Mouse (Mus musculus) gastrocnemius, postnatal 14 days (tissue): ENCODE measurements around the gene Spag17. TPM values are rescaled to one million over a fixed set of nuclear protein-coding genes. Genes with fewer than 3 reads are reported as not detected.

ENCODE experiments used
- DNase-seq: peaks from one replicate; pipeline ENCODE4 v3.0.0; 2021; ENCODE audit warnings: mixed read lengths
- intact Hi-C: fragments of 180-260 bp; cut with DNase I; formaldehyde crosslinking; loops from one replicate; pipeline ENCODE4 v1.15.1; 2025; ENCODE audit warnings: low total_unique reads
- total RNA-seq, 2 experiments: library from RNA; stranded (reverse); gene quantifications; 2 replicates each; pipeline ENCODE4 v1.2.3; 2021

The Spag17 gene
- total RNA-seq, 2 experiments from 2014 or later: not detected

DNA sequence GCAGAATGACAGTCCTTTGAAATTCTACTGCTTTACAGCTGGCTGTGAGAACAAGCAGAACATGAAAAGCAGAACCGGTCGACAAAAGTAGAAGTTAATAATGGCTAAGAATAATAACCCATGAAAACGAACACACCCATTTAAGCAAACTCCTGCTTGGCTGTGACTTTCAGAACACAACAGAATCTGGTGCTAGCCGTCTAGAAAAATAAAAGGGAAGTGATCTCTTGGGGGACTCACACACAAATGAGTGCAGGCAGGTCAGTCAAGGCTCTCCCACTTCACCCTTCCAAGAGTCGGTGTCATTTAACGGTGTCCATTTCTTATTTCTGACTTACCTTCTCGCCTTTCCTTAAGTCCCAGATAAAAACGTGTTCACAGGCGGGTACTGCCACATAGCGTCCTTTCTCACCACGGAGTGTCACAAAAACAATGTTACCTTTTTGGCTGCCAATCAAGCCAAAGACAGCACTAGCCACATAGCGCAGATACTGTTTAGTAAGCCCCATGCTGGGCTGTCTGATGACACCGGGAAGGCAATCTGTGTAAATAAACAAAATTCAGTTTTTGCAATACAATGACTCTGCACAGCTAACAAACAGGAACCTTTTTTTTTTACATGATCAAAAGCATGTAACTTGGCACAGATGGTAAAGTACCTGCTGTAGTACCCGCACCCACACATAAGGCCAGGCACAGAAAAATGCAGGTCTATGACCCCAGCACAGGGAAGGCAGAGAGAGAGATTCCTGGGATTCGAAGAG is 275.7 kb downstream of the Spag17 start:
- intact Hi-C loops: no loop called here
- DNase-seq: no peak

DNA sequence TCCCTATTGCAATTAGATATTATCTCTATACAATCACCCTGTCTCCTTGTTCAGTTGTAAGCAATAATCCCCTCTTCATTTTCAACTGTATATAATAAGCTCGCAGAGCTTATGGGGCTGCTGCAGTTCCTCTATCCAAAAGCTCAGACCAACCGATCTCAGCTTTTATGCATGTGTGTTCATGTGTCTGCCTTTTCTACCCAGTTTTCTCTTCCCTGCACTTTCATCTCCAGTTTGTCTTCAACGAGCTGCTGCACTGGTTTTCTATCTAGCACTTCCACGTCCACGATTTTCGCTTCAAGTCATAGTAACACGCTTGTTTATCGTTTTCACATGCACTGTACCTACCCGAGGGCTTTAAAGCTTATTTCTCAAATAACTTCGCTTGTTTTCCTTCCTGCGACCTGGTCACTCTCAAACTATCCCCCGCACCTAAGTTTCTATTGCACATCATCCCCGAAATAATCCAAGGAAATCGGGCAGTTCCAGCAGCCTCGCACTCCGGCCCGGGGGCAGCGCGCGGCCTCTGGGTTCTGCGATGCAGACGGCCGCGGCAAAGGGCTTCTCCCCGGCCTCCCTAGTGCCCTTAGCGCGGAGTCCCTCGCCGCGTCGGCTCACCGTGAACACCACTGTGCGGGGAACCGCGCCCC is 276.6 kb downstream of the Spag17 start:
- no peak for DNase-seq
- intact Hi-C loops: no loop called here

DNA sequence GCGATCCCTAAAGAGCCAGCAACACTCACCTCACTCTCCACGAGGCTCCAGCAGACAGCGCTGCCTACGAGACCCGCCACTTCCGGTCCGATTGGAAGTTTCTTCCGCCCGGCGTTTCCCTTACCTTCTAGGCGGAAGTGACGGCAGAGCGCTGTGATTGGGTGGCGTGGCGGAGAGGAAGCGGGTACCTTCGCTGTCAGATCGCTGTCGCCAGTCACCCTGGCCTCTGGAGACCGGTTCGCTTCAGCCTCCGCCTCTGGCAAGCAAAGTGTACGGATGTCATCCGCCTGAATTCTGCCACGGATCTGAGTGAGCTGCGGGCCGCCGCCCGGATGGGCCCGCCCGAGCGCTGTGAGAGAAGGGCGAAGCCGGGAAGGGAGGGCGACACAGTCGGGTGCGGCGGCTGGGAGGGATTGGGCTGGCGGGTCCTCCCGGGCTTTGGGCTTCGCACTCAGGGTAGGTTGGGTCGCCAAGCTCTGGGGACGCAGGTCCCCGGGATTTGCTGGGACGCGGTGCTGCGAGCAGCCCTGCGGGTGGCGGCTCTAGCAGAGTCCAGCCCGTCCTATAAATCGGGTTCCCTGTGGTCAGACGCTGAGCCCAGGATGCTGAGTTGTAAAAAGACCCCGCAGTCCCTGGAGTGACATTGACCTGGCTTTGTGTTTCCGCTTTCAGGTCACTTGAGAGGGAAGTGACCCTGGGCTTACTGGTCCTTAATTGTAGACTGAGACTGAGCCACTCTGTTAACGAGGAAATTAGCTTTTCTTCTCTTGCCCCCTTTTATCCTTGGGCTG is 277.3 kb downstream of the Spag17 start, which contains the start of the genes Gdap2 and Wdr3:
TSS of gene Gdap2 (plus strand) at position 67 of the 791 bp plus-strand sequence.
TSS of gene Wdr3 (minus strand) at position 93 of the 791 bp plus-strand sequence.
- DNase-seq: peak; percentile 94
- intact Hi-C loops: no loop called here

DNA sequence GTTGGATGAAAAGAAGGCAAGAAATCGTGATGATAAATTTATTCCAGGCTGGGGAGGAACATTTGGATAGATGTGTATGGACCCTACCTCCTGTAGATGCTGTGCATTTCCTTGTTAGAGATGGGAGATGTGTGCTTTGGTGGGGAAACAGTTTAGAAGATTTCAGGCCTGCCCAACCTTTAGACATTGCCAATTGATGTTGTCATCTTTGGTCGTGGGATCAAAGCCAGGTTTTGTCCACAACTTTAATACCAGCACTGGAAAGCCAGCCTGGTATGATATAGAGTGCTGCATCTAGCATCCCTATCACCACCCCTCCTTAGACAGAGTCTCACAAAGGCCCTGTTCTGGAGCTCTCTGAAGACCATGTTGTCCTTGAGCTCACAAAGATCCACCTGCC is 278.4 kb downstream of the Spag17 start:
- intact Hi-C loops: no loop called here

DNA sequence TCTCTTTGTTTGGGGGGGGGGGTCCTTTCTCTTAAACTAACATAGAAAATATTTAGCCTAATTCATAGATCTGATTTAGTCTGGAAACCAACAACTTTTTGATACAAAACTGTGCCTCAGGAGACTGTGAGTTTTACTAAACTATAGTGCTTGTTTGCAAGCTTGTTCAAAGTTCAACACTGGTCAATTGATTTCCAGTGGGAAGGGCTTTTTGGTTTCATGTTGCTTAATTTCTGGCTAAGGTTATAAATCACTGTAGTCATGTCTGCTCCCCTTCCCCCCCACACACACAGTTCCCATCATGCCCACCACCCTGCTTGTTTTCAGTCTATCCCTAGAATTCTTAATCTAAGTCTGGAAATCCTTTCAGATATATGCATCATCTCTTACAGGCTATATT is 279.8 kb downstream of the Spag17 start:
- intact Hi-C loops: no loop called here
- no peak for DNase-seq

More for the DNA sequence above, 278.4 kb downstream of the Spag17 start:
- no peak for DNase-seq

DNA sequence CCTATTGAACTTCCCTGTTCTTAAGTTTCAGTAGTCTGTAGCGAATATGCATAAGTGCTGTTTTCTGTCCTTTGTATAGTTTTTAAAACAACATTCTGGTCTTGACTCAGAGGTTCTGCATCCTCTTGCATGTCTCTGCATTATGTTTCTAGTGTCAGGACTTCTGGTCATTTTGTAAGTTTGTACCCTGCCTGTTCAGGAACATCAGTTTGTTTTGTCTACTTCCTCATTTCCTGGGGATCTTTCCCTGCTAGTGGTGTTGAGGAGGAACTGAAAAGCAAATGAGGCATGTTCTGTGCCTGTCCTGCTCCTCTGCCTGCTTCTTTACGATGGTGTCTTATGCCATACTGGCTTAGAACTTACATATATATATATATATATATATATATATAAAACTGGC is 290.8 kb downstream of the Spag17 start:
- intact Hi-C loops: no loop called here
- DNase-seq: no peak

DNA sequence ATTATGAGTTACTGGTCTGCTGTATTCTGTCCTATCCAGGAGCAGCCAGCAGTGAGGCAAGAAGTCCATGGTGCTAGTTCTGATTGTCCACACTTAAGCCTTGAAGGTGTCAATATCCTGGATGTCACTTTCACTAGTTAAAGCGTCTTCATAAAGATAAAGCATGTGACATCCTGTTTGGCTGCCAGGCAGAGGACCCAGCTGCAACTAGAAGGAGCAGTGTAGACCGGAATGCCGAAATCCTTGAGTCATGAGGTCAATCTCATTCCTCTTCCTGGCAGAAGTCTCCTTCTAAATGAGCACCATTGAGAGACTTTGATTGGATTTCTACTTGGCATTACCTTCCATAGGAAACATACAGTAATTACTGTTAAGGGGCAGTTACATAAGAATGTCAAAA is 295.3 kb downstream of the Spag17 start:
- intact Hi-C loops: no loop called here
- no peak for DNase-seq

DNA sequence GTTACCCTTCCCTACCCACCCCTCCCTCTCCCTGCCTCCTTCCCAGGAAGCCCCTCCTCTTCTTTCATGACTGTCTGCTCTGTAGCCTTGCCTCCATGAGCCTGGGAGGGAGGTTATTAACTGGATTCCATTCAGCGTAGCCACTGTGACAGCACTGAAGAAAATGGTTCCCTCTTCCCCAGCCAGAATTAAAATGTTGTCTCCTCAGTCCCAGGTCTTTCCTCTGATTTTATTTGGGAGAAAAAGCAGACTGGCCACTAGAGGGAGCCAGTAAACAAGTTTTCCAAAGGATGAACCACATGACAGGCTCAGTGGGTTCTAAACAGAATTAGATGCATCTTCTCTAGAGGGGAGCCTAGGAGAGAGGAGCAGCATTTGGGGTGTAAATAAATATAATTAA is 304.2 kb downstream of the Spag17 start:
- peak; percentile 20 for DNase-seq
- intact Hi-C loops: no loop called here

DNA sequence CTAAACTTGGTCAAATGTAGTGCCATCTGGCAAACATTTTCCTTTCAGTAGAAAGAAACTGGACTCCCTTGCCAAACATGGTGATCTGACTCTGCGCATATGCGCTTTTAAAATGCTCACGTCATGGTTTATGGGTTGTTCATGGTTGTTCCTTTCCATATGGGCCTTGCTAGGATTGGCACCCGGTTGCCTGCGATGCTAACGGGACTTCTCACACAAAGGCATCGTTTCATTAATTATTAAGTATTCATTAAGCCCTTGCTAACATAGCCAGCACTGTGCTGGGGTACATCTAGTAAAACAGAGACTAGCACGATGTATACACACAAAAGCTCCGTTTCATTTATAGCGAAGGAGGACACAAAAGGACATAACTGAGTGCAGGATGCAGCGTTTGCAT is 304.7 kb downstream of the Spag17 start:
- intact Hi-C loops: no loop called here
- DNase-seq: no peak
